Mouse (Mus musculus): ENCODE measurements around the gene Gnai2. TPM values are rescaled to one million over a fixed set of nuclear protein-coding genes. Genes with fewer than 3 reads are reported as not detected.

The Gnai2 gene
- polyA plus RNA-seq (2021; fragmentation: Nextera tagmentation) = 38.9 and 84.2 TPM in 2 replicates
- long read RNA-seq, experiment 1, transcript Gnai2-201 (9 exons, 2,215 nt) = major isoform, 18 of 35 reads
- long read RNA-seq, experiment 1, partial matches to known transcripts = 9 of 35 reads
- long read RNA-seq, experiment 1, other reads (novel, unspliced or antisense) = 5 of 35 reads
- long read RNA-seq, experiment 2, transcript Gnai2-201 (9 exons, 2,215 nt) = major isoform, 8 of 65 reads
- long read RNA-seq, experiment 2, partial matches to known transcripts = 53 of 65 reads
- long read RNA-seq, experiment 2, other reads (novel, unspliced or antisense) = 0 of 65 reads

GRCm38 (mm10) chr9:107635279-107636028, at the start of gene Gnai2:
Gene Gnai2 (minus strand): TSS chr9:107635367.

GRCm38 (mm10) chr9:107679501-107679900, 44.3 kb upstream of the Gnai2 start, which contains the start of gene Gnat1:
Gene Gnat1 (minus strand): TSS chr9:107679712.

GRCm38 (mm10) chr9:107669480-107669945, 34.3 kb upstream of the Gnai2 start, which contains the start of gene Slc38a3:
Gene Slc38a3 (minus strand): TSS chr9:107669530.

GRCm38 (mm10) chr9:107608741-107609432, 26.3 kb downstream of the Gnai2 start, which contains the start of gene Sema3b:
Gene Sema3b (minus strand): TSS chr9:107609229.

GRCm38 (mm10) chr9:107586974-107587832, 48.0 kb downstream of the Gnai2 start, which contains the start of gene Ifrd2:
Gene Ifrd2 (plus strand): TSS chr9:107587642.

GRCm38 (mm10) chr9:107580501-107581317, 54.5 kb downstream of the Gnai2 start, which contains the start of gene Hyal3:
Gene Hyal3 (plus strand): TSS chr9:107580818.

GRCm38 (mm10) chr9:107578587-107578986, 56.6 kb downstream of the Gnai2 start, which contains the start of gene Naa80:
Gene Naa80 (plus strand): TSS chr9:107578887.

GRCm38 (mm10) chr9:107576357-107577107, 58.6 kb downstream of the Gnai2 start, which contains the start of gene Hyal1:
Gene Hyal1 (plus strand): TSS chr9:107576927.

GRCm38 (mm10) chr9:107567702-107568319, 67.4 kb downstream of the Gnai2 start, which contains the start of gene Hyal2:
Gene Hyal2 (plus strand): TSS chr9:107567945.

Other genes with a start within 250 kb of the Gnai2 start
- 3.9 and 5.6 TPM in 2 replicates for gene Cacna2d2, start 235.8 kb downstream of the Gnai2 start, polyA plus RNA-seq (2021; fragmentation: Nextera tagmentation)
- 38.4 and 40.4 TPM in 2 replicates for gene Tmem115, start 101.4 kb downstream of the Gnai2 start, polyA plus RNA-seq (2021; fragmentation: Nextera tagmentation)
- gene Cyb561d2, start 93.2 kb downstream of the Gnai2 start, polyA plus RNA-seq (2021; fragmentation: Nextera tagmentation) = 34.9 and 46.6 TPM in 2 replicates
- 62.2 and 70.1 TPM in 2 replicates for gene Nprl2, start 93.1 kb downstream of the Gnai2 start, polyA plus RNA-seq (2021; fragmentation: Nextera tagmentation)
- gene Zmynd10, start 88.1 kb downstream of the Gnai2 start, polyA plus RNA-seq (2021; fragmentation: Nextera tagmentation) = 3.4 and 5.1 TPM in 2 replicates
- gene Rassf1, start 83.8 kb downstream of the Gnai2 start, polyA plus RNA-seq (2021; fragmentation: Nextera tagmentation) = 11.1 and 12.9 TPM in 2 replicates
- 109 and 120 TPM in 2 replicates for gene Tusc2, start 72.1 kb downstream of the Gnai2 start, polyA plus RNA-seq (2021; fragmentation: Nextera tagmentation)
- gene Hyal2, start 67.4 kb downstream of the Gnai2 start, polyA plus RNA-seq (2021; fragmentation: Nextera tagmentation) = 11.2 and 13.4 TPM in 2 replicates
- gene Hyal1, start 58.4 kb downstream of the Gnai2 start, polyA plus RNA-seq (2021; fragmentation: Nextera tagmentation) = 2.2 and 2.6 TPM in 2 replicates
- 6.1 and 9.8 TPM in 2 replicates for gene Naa80, start 56.5 kb downstream of the Gnai2 start, polyA plus RNA-seq (2021; fragmentation: Nextera tagmentation)
- gene Hyal3, start 54.5 kb downstream of the Gnai2 start, polyA plus RNA-seq (2021; fragmentation: Nextera tagmentation) = 0.40 and 0.54 TPM in 2 replicates
- gene Ifrd2, start 47.7 kb downstream of the Gnai2 start, polyA plus RNA-seq (2021; fragmentation: Nextera tagmentation) = 3.6 and 4.9 TPM in 2 replicates
- gene Sema3b, start 26.1 kb downstream of the Gnai2 start, polyA plus RNA-seq (2021; fragmentation: Nextera tagmentation) = 1.7 and 2.5 TPM in 2 replicates
- gene Slc38a3, start 34.2 kb upstream of the Gnai2 start, polyA plus RNA-seq (2021; fragmentation: Nextera tagmentation) = 41.4 and 55.2 TPM in 2 replicates
- 10.7 and 19.3 TPM in 2 replicates for gene Gnat1, start 44.3 kb upstream of the Gnai2 start, polyA plus RNA-seq (2021; fragmentation: Nextera tagmentation)
- 1.1 and 5.3 TPM in 2 replicates for gene Sema3f, start 75.1 kb upstream of the Gnai2 start, polyA plus RNA-seq (2021; fragmentation: Nextera tagmentation)
- gene Rbm5, start 135.6 kb upstream of the Gnai2 start, polyA plus RNA-seq (2021; fragmentation: Nextera tagmentation) = 33.3 and 36.9 TPM in 2 replicates
- gene Rbm6, start 237.9 kb upstream of the Gnai2 start, polyA plus RNA-seq (2021; fragmentation: Nextera tagmentation) = 16.6 and 21.4 TPM in 2 replicates

All from left cerebral cortex, adult 6 months (tissue).